Mouse (Mus musculus): ENCODE data around the gene Asgr1.

- no peak for TF ChIP-seq CTCF (IDR thresholded peaks at IDR 0.05; ENCODE audit: borderline replicate concordance, extremely low read depth, insufficient read depth, insufficient read length)
- no peak for TF ChIP-seq POLR2A (IDR thresholded peaks at IDR 0.05; ENCODE audit: borderline replicate concordance, extremely low read depth, insufficient read depth, insufficient read length, poor library complexity, severe bottlenecking)
Observed at GRCm38 (mm10) chr11:70038174-70038573, 15.7 kb upstream of the Asgr1 start.

Measured in brain, embryonic 14.5 days (tissue).